Mouse (Mus musculus) MEL (cell line): Measurements from ENCODE around the gene Mapk1. TPM values are rescaled to one million over a fixed set of nuclear protein-coding genes. Genes with fewer than 3 reads are reported as not detected.

Experiments used
- DNase-seq: peaks from one replicate; pipeline ENCODE4 v3.0.0; 2011; ENCODE audit warnings: low read depth, low spot score
- H3K27ac ChIP-seq: 2 replicates; pipeline ENCODE4 v1.5.1; 2012; ENCODE audit warnings: low read depth, mild to moderate bottlenecking, control low read depth, low read length, moderate library complexity; ENCODE audit not compliant: control insufficient read depth
- H3K27me3 ChIP-seq, 2 experiments: fragments of 150-350 bp in 1 of 2; sonication (generic) in 1 of 2; 2 replicates each; pipeline ENCODE4 v1.6.1; 2012; ENCODE audit warnings: low read length in 2 of 2, mild to moderate bottlenecking in 2 of 2, improper control_type of control experiment in 1 of 2, moderate library complexity in 1 of 2; ENCODE audit not compliant: insufficient read depth in 2 of 2, control insufficient read depth in 1 of 2
- H3K36me3 ChIP-seq, 2 experiments: 2 replicates each; pipeline ENCODE4 v1.6.1; 2012 to 2014; ENCODE audit warnings: low read length in 2 of 2, improper control_type of control experiment in 1 of 2, inconsistent platforms in 1 of 2, mild to moderate bottlenecking in 1 of 2; ENCODE audit not compliant: insufficient read depth in 2 of 2, control insufficient read depth in 1 of 2
- H3K4me1 ChIP-seq, 2 experiments: fragments of 150-350 bp in 1 of 2; sonication (generic) in 1 of 2; 2 replicates each; pipeline ENCODE4 v1.6.1; 2012; ENCODE audit warnings: low read length in 2 of 2, improper control_type of control experiment in 1 of 2, mild to moderate bottlenecking in 1 of 2; ENCODE audit not compliant: insufficient read depth in 2 of 2, control insufficient read depth in 1 of 2
- H3K4me3 ChIP-seq, 2 experiments: fragments of 150-350 bp in 1 of 2; sonication (generic) in 1 of 2; 2 replicates each; pipeline ENCODE4 v1.5.1; 2012; ENCODE audit warnings: low read depth in 2 of 2, low read length in 2 of 2, mild to moderate bottlenecking in 2 of 2, moderate library complexity in 2 of 2, control low read depth in 1 of 2, improper control_type of control experiment in 1 of 2; ENCODE audit not compliant: control insufficient read depth in 1 of 2, insufficient read depth in 1 of 2
- H3K79me2 ChIP-seq: 2 replicates; pipeline ENCODE4 v1.6.1; 2012; ENCODE audit warnings: mild to moderate bottlenecking, low read length, moderate library complexity; ENCODE audit not compliant: control insufficient read depth, poor library complexity, insufficient read depth
- H3K9ac ChIP-seq: 2 replicates; pipeline ENCODE4 v1.6.1; 2012; ENCODE audit warnings: low read depth, mild to moderate bottlenecking, control low read depth, low read length, moderate library complexity; ENCODE audit not compliant: control insufficient read depth, poor library complexity, severe bottlenecking
- H3K9me3 ChIP-seq: fragments of 150-350 bp; sonication (generic); replicated peaks from 2 replicates; pipeline ENCODE4 v1.6.1; 2012; ENCODE audit warnings: mild to moderate bottlenecking, low read length, improper control_type of control experiment, moderate library complexity; ENCODE audit not compliant: insufficient read depth
- BHLHE40 ChIP-seq: IDR thresholded peaks from 2 replicates; pipeline ENCODE4 v1.6.1; 2012; ENCODE audit warnings: low read depth, mild to moderate bottlenecking, inconsistent platforms, low read length, improper control_type of control experiment, borderline replicate concordance
- CHD1 ChIP-seq: IDR thresholded peaks from 2 replicates; pipeline ENCODE4 v1.6.1; 2012; ENCODE audit warnings: low read depth, mild to moderate bottlenecking, inconsistent platforms, low read length, improper control_type of control experiment
- CHD2 ChIP-seq: IDR thresholded peaks from 2 replicates; pipeline ENCODE4 v1.6.1; 2011; ENCODE audit warnings: low read length, improper control_type of control experiment
- ELF1 ChIP-seq: IDR thresholded peaks from 2 replicates; pipeline ENCODE4 v1.6.1; 2014; ENCODE audit warnings: low read depth, mild to moderate bottlenecking, inconsistent platforms, low read length, improper control_type of control experiment, moderate library complexity
- EP300 ChIP-seq, 2 experiments: IDR thresholded peaks; 2 replicates each; pipeline ENCODE4 v1.6.1; 2011; ENCODE audit warnings: improper control_type of control experiment in 2 of 2, low read length in 2 of 2, low read depth in 1 of 2, mild to moderate bottlenecking in 1 of 2
- GABPA ChIP-seq: IDR thresholded peaks from 2 replicates; pipeline ENCODE4 v1.6.1; 2012; ENCODE audit warnings: low read depth, mild to moderate bottlenecking, inconsistent platforms, low read length, improper control_type of control experiment, moderate library complexity
- GATA1 ChIP-seq: IDR thresholded peaks from 2 replicates; pipeline ENCODE4 v1.6.1; 2011; ENCODE audit warnings: low read depth, low read length, improper control_type of control experiment
- HCFC1 ChIP-seq: IDR thresholded peaks from 2 replicates; pipeline ENCODE4 v1.6.1; 2012; ENCODE audit warnings: low read depth, mild to moderate bottlenecking, inconsistent platforms, low read length, improper control_type of control experiment, moderate library complexity
- MAFK ChIP-seq: IDR thresholded peaks from 2 replicates; pipeline ENCODE4 v1.6.1; 2011; ENCODE audit warnings: low read depth, mild to moderate bottlenecking, low read length, improper control_type of control experiment, borderline replicate concordance
- MEF2A ChIP-seq: IDR thresholded peaks from 2 replicates; pipeline ENCODE4 v1.6.1; 2014; ENCODE audit warnings: low read depth, mild to moderate bottlenecking, inconsistent platforms, low read length, improper control_type of control experiment; ENCODE audit not compliant: poor library complexity, insufficient replicate concordance, severe bottlenecking; ENCODE audit errors: extremely low read depth
- MXI1 ChIP-seq: IDR thresholded peaks from 2 replicates; pipeline ENCODE4 v1.6.1; 2011; ENCODE audit warnings: mild to moderate bottlenecking, low read depth, low read length, improper control_type of control experiment
- MYB ChIP-seq: IDR thresholded peaks from 2 replicates; pipeline ENCODE4 v1.6.1; 2011; ENCODE audit warnings: mild to moderate bottlenecking, low read depth, low read length, improper control_type of control experiment
- MYC ChIP-seq: IDR thresholded peaks from 2 replicates; pipeline ENCODE4 v1.6.1; 2011; ENCODE audit warnings: low read depth, mild to moderate bottlenecking, low read length, improper control_type of control experiment, moderate library complexity
- NRF1 ChIP-seq: IDR thresholded peaks from 2 replicates; pipeline ENCODE4 v1.6.1; 2014; ENCODE audit warnings: low read depth, mild to moderate bottlenecking, inconsistent platforms, low read length, improper control_type of control experiment, moderate library complexity; ENCODE audit not compliant: poor library complexity, insufficient read depth, severe bottlenecking
- POLR2A ChIP-seq, 2 experiments: IDR thresholded peaks; 2 replicates each; pipeline ENCODE4 v1.6.1; 2011 to 2012; ENCODE audit warnings: low read length in 2 of 2, mild to moderate bottlenecking in 2 of 2, control low read depth in 1 of 2, improper control_type of control experiment in 1 of 2, low read depth in 1 of 2, moderate library complexity in 1 of 2; ENCODE audit not compliant: control insufficient read depth in 1 of 2, insufficient read depth in 1 of 2, poor library complexity in 1 of 2
- POLR2AphosphoS2 ChIP-seq: IDR thresholded peaks from 2 replicates; pipeline ENCODE4 v1.6.1; 2011; ENCODE audit warnings: low read length, improper control_type of control experiment
- POLR2AphosphoS5 ChIP-seq: IDR thresholded peaks from 2 replicates; pipeline ENCODE4 v1.6.1; 2012; ENCODE audit warnings: low read depth, borderline replicate concordance, mild to moderate bottlenecking, inconsistent platforms, low read length, moderate library complexity, mixed read lengths
- RAD21 ChIP-seq: IDR thresholded peaks from 2 replicates; pipeline ENCODE4 v1.6.1; 2011; ENCODE audit warnings: mild to moderate bottlenecking, low read depth, low read length, improper control_type of control experiment
- SIN3A ChIP-seq: IDR thresholded peaks from 2 replicates; pipeline ENCODE4 v1.6.1; 2012; ENCODE audit warnings: low read length, improper control_type of control experiment, inconsistent platforms
- SMC3 ChIP-seq: IDR thresholded peaks from 2 replicates; pipeline ENCODE4 v1.6.1; 2011; ENCODE audit warnings: low read depth, low read length, improper control_type of control experiment
- TBP ChIP-seq: IDR thresholded peaks from 2 replicates; pipeline ENCODE4 v1.8.0; 2011; ENCODE audit warnings: low read depth, low read length, improper control_type of control experiment
- USF1 ChIP-seq: IDR thresholded peaks from 2 replicates; pipeline ENCODE4 v1.6.1; 2014; ENCODE audit warnings: low read depth, mild to moderate bottlenecking, inconsistent platforms, low read length, improper control_type of control experiment, moderate library complexity
- USF2 ChIP-seq, 2 experiments: IDR thresholded peaks; 2 replicates each; pipeline ENCODE4 v1.6.1; 2011 to 2012; ENCODE audit warnings: improper control_type of control experiment in 2 of 2, low read length in 2 of 2, borderline replicate concordance in 1 of 2, inconsistent platforms in 1 of 2, low read depth in 1 of 2, mild to moderate bottlenecking in 1 of 2; ENCODE audit not compliant: insufficient read depth in 1 of 2
- ZKSCAN1 ChIP-seq: IDR thresholded peaks from 2 replicates; pipeline ENCODE4 v1.6.1; 2012; ENCODE audit warnings: low read depth, mild to moderate bottlenecking, inconsistent platforms, low read length, improper control_type of control experiment, moderate library complexity
- ZNF384 ChIP-seq: IDR thresholded peaks from 2 replicates; pipeline ENCODE4 v1.6.1; 2012; ENCODE audit warnings: low read depth, mild to moderate bottlenecking, inconsistent platforms, low read length, improper control_type of control experiment
- polyA plus RNA-seq, 2 experiments: library from polyadenylated mRNA; stranded (reverse) in 1 of 2; unstranded in 1 of 2; fragments of >175 nt in 1 of 2; fragments of >200 nt in 1 of 2; gene quantifications; 2 replicates each; pipeline versions ENCODE4 v1.2.1 to v1.2.4; 2012; ENCODE audit warnings: low replicate concordance in 2 of 2, low read depth in 1 of 2; ENCODE audit not compliant: insufficient read length in 2 of 2, insufficient read depth in 1 of 2, missing spikeins in 1 of 2
- total RNA-seq: library from RNA; depleted of rRNA; stranded (reverse); fragments of 300-350 nt; gene quantifications from 2 replicates; pipeline ENCODE4 v1.2.3, GENCODE M21; 2012

Gene Mapk1
- total and polyA plus RNA-seq, 3 experiments: 125 to 225 (median 144) TPM

DNA sequence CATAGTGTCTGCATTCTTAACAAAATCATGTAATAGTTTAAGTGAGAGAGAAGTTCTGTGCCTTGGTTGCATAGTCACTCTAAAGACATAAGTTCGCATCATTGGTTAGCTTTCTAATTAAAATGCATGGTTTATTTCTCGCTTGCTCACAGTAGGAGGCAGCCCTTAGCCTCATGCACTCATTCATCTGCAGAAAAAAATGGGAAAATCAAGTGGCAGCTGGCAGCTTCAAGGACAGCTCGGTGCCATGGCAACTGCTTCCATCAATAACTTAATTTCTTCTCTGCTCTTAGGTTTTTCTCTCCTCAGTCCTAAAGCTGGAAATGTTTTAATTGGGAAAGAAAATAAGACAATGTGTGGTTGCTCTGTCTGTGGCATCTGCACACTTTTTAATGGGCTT lies 72.4 kb downstream of the Mapk1 start:
- TF ChIP-seq BHLHE40: no peak
- no peak for TF ChIP-seq ZKSCAN1
- TF ChIP-seq NRF1: no peak
- no peak for TF ChIP-seq POLR2AphosphoS2
- no peak for TF ChIP-seq GATA1
- TF ChIP-seq ELF1: no peak
- TF ChIP-seq GABPA: no peak
- TF ChIP-seq RAD21: no peak
- TF ChIP-seq POLR2AphosphoS5: no peak
- TF ChIP-seq MAFK: no peak
- no peaks in the 10 kb centered on the region for H3K9me3 ChIP-seq
- no peak overlapping the region for H3K9ac ChIP-seq
- H3K4me1 ChIP-seq: no peaks in the 10 kb centered on the region
- no peaks in the 10 kb centered on the region for H3K27me3 ChIP-seq
- H3K36me3 ChIP-seq: no peaks in the 10 kb centered on the region
- H3K79me2 ChIP-seq: no peaks in the 10 kb centered on the region
- no peak overlapping the region for H3K27ac ChIP-seq
- H3K4me3 ChIP-seq: no peak overlapping the region
- no peak for DNase-seq

DNA sequence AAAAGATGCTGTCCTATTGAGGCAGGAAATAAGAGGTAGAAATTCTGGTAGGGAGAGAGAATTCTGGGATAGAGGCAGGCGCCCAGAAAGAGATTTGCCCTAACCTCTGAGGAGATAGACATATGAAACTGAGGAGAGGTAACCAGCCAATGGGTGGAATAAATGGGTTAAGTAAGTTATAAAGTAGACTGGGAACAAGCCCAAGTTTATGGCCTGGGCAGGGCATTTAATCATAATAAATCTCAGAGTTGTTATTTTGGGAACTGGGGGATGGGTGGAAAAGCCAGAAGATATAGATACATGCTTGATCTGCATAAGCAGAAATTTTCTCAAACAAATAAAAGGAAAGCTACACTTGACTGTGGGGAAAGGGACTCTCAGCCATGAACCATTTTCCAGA lies 79.2 kb downstream of the Mapk1 start:
- Histone ChIP-seq H3K27ac (no peak overlapping the region), H3K4me1 (peaks cover 0 to 5% of the 10 kb centered on the region in 2 experiments; a peak in 2 of 4 replicates), H3K9ac (no peak overlapping the region), H3K36me3 (peaks cover 0 to 6% of the 10 kb centered on the region in 2 experiments; a peak in 2 of 4 replicates), H3K27me3 (no peaks in the 10 kb centered on the region; a peak in 1 of 4 replicates), H3K79me2 (no peaks in the 10 kb centered on the region), H3K9me3 (no peaks in the 10 kb centered on the region), H3K4me3 (no peak overlapping the region)
- TF ChIP-seq POLR2AphosphoS5 (no peak), USF1 (no peak), EP300 (IDR thresholded peaks at IDR 0.05; ENCODE audit: low read depth in 1 of 2, low read length in 2 of 2) (no peak), CHD2 (no peak)
- no peak for DNase-seq

DNA sequence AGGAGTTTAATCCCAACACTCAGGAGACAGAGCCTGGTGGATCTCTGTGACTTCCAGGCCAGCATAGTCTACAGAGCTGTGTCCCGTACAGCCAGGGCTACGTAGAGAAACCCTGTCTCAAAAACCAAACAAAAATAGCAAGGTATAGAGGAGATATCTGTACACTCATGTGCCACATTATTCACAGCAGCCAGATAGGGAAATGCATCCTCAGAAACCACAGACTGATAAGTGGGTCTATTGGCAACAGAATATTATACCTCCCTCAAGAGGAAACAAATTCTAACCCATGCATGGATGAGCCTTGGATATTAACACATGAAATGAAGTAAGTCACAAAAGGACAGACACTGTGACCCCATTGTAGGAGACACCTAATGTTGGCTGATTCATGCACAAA lies 84.4 kb downstream of the Mapk1 start:
- peak; percentile 68 for DNase-seq
- TF ChIP-seq SIN3A (peak; percentile 84), MXI1 (peak; percentile 70), CHD2 (no peak), SMC3 (no peak; the same call in 1 of the 2 replicates), TBP (peak; percentile 67), EP300 (IDR thresholded peaks at IDR 0.05; ENCODE audit: low read depth in 1 of 2, low read length in 2 of 2) (peak; percentile 71 to 76), MYC (peak; percentile 68; the same call in 1 of the 2 replicates), USF2 (IDR thresholded peaks at IDR 0.05; ENCODE audit: borderline replicate concordance in 1 of 2, insufficient read depth in 1 of 2, low read depth in 1 of 2, low read length in 2 of 2) (no peak), POLR2AphosphoS2 (no peak), CHD1 (no peak), POLR2A (IDR thresholded peaks at IDR 0.05; ENCODE audit: control insufficient read depth in 1 of 2, insufficient read depth in 1 of 2, low read depth in 1 of 2, low read length in 2 of 2, poor library complexity in 1 of 2) (no peak), MYB (no peak), GATA1 (peak; percentile 92), ZNF384 (no peak), HCFC1 (no peak), MEF2A (peak; percentile 49; the same call in 1 of the 2 replicates), ELF1 (no peak)

More for the DNA sequence above, 84.4 kb downstream of the Mapk1 start:
- Histone ChIP-seq H3K9me3 (no peaks in the 10 kb centered on the region), H3K79me2 (no peaks in the 10 kb centered on the region), H3K27me3 (no peaks in the 10 kb centered on the region; a peak in 1 of 4 replicates), H3K4me1 (peaks cover 2 to 12% of the 10 kb centered on the region in 2 experiments; a peak in 2 of 4 replicates), H3K36me3 (peaks cover 0 to 13% of the 10 kb centered on the region in 2 experiments; a peak in 2 of 4 replicates), H3K9ac (no peak overlapping the region), H3K27ac (no peak overlapping the region), H3K4me3 (no peak overlapping the region)
